Mouse (Mus musculus) forebrain, embryonic 16.5 days (tissue): Measurements from ENCODE around the gene Gjd2. TPM values are rescaled to one million over a fixed set of nuclear protein-coding genes. Genes with fewer than 3 reads are reported as not detected.
A peak's percentile ranks its signal among the peaks of the same experiment; 100 is the strongest.

ENCODE experiments used
- ATAC-seq: fragments of 200-750 bp; cut with Nextera tagmentation; 2 replicates; pipeline ENCODE4 v1.8.0; 2017; ENCODE audit warnings: mild to moderate bottlenecking, moderate library complexity
- H3K27ac ChIP-seq: fragments of 300-500 bp; sonication (generic); 2 replicates; pipeline ENCODE4 v1.5.1; 2014; ENCODE audit warnings: low read length, control low read depth
- H3K27me3 ChIP-seq: fragments of 300-500 bp; sonication (generic); replicated peaks from 2 replicates; pipeline ENCODE4 v1.6.1; 2014; ENCODE audit warnings: low read length; ENCODE audit not compliant: control insufficient read depth, insufficient read depth
- H3K36me3 ChIP-seq: fragments of 300-500 bp; sonication (generic); 2 replicates; pipeline ENCODE4 v1.6.1; 2014; ENCODE audit not compliant: control insufficient read depth, insufficient read depth
- H3K4me1 ChIP-seq: fragments of 300-500 bp; sonication (generic); replicated peaks from 2 replicates; pipeline ENCODE4 v1.6.1; 2014; ENCODE audit warnings: low read length; ENCODE audit not compliant: control insufficient read depth, insufficient read depth
- H3K4me2 ChIP-seq: fragments of 300-500 bp; sonication (generic); 2 replicates; pipeline ENCODE4 v1.6.1; 2014; ENCODE audit warnings: mild to moderate bottlenecking, low read length, control low read depth
- H3K4me3 ChIP-seq: fragments of 300-500 bp; sonication (generic); replicated peaks from 2 replicates; pipeline ENCODE4 v1.5.1; 2014; ENCODE audit warnings: mild to moderate bottlenecking, low read length, control low read depth
- H3K9ac ChIP-seq: fragments of 300-500 bp; sonication (generic); replicated peaks from 2 replicates; pipeline ENCODE4 v1.6.1; 2014; ENCODE audit warnings: low read depth, low read length, control low read depth
- H3K9me3 ChIP-seq: fragments of 300-500 bp; sonication (generic); 2 replicates; pipeline ENCODE4 v1.6.1; 2016; ENCODE audit warnings: low read length; ENCODE audit not compliant: control insufficient read depth
- WGBS: fragments of 180-500 bp; shearing (Covaris S2); extraction: QIAGEN DNeasy Blood & Tissue Kit; methylation state at CpG from one replicate; pipeline ENCODE4 v1.1.7; 2014; 5-methylcytosine and 5-hydroxymethylcytosine counted together
- polyA plus RNA-seq: library from polyadenylated mRNA; unstranded; fragments of >200 nt; fragmentation: Nextera tagmentation; extraction: Ambion mirVana; gene quantifications from 2 replicates; pipeline ENCODE4 v1.2.1, GENCODE M21; 2015

Gene Gjd2
- polyA plus RNA-seq, 1 experiment from 2014 or later = 6.6 TPM

DNA sequence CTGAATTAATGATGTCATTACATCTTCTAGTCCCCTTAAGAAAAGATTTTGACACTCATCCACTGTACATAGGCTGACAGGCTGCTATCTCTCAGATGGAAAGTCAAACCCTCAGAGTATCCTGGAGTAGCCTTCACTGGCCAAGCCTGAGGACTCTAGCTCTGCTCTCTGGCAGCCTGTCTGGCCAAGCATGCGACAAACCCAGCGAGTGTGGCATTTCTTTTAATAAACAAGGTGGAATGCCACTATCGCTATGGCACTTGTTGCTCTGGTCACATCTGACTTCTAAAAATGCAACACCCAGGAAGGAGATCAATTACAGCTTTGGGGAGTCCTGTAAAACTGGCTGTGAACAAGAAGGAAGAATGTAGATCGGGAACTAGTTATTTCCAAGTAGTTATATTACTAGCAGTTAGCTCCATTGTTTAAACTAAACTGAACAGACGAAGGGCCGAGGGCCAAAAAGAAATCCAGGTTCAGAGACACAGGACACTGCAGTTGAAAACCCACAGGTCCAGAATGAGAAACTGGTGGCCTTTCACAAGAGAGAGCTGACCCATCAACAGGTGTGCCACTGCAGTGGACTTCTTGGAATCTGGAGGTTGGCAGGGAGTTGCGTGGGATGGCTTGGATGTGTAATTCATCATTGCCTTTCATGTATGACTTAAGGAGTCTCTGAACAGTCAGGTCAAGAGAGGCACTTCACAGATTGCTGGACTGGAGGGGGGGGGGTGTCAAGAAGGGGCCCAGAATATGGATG lies 37.9 kb upstream of the Gjd2 start:
- Histone ChIP-seq H3K4me3 (no peak overlapping the region), H3K4me2 (no peak overlapping the region), H3K36me3 (no peaks in the 10 kb centered on the region), H3K4me1 (no peaks in the 10 kb centered on the region), H3K27ac (no peak overlapping the region), H3K27me3 (no peaks in the 10 kb centered on the region), H3K9me3 (no peaks in the 10 kb centered on the region), H3K9ac (no peak overlapping the region)
- ATAC-seq = no peak
- 92% methylated on average over 7 of the region's 7 CpGs for WGBS

GRCm38 (mm10) chr2:114050150-114050549 lies 36.7 kb upstream of the Gjd2 start:
- Histone ChIP-seq H3K36me3 (no peaks in the 10 kb centered on the region), H3K9ac (no peak overlapping the region), H3K27ac (no peak overlapping the region), H3K4me3 (no peak overlapping the region), H3K9me3 (no peaks in the 10 kb centered on the region), H3K27me3 (no peaks in the 10 kb centered on the region), H3K4me1 (no peaks in the 10 kb centered on the region), H3K4me2 (no peak overlapping the region)
- no peak for ATAC-seq
- WGBS = 94% methylated on average over 7 of the region's 7 CpGs

GRCm38 (mm10) chr2:114049372-114049771 lies 36.0 kb upstream of the Gjd2 start:
- Histone ChIP-seq H3K9ac (no peak overlapping the region), H3K9me3 (no peaks in the 10 kb centered on the region), H3K27ac (no peak overlapping the region), H3K4me2 (no peak overlapping the region), H3K36me3 (no peaks in the 10 kb centered on the region), H3K27me3 (no peaks in the 10 kb centered on the region), H3K4me3 (no peak overlapping the region), H3K4me1 (no peaks in the 10 kb centered on the region)
- no peak for ATAC-seq
- WGBS = 97% methylated on average over 7 of the region's 7 CpGs

DNA sequence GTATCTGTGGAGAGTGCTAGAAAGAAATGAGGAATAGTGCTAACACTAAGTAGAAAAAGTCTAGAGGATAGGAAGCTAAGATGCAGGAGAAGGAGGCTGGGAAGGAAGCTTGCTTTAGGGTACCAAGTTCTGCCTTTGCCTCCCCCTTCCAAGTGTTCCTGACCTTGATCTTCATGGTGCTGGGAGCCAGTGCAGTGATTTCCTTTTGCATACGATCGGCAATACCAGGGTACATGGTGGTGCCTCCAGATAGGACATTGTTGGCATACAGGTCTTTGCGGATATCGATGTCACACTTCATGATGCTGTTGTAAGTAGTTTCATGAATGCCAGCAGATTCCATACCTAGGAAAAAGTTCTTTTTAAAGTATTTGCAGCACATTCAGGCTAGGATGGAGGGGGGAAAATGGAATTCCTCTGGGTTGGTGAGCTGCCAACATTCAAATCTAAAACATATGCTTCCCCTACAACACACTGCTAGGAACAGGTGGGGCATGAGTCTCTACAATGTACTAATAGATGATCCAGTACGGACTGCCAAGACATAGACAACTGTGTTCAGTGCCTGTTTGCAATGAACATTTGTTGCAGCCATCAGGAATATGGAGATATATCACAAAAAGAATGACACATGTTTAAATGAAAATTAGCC lies 34.7 kb upstream of the Gjd2 start:
- Histone ChIP-seq H3K36me3 (no peaks in the 10 kb centered on the region), H3K4me1 (no peaks in the 10 kb centered on the region), H3K9me3 (no peaks in the 10 kb centered on the region), H3K4me2 (no peak overlapping the region), H3K27ac (no peak overlapping the region), H3K4me3 (no peak overlapping the region), H3K27me3 (no peaks in the 10 kb centered on the region), H3K9ac (no peak overlapping the region)
- peak; percentile 88 for ATAC-seq
- 86% methylated on average over 5 of the region's 5 CpGs for WGBS

DNA sequence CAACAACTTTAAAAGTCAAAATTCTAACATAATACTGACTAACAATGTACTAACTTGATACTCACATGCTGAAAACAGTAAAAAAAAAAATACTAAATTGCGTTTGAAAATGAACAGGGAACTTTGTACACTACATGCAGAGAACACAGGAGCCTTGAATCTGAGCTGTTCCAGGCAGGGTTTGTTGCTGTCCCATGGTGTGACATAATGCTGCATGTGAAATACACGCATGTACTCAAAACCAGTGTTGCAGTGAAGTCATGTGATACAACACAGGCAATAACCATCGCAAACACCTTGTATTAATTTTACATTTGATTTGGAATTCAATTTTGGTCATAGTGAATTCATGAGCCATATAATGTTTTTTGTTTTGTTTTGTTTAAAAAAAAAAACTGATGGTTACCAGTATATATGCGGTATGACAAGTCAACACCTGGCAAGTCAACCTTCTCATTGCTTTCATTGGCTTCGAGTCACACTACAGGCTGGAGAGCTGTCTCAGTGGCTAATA lies 32.8 kb upstream of the Gjd2 start:
- no peak for ATAC-seq
- Histone ChIP-seq H3K9ac (no peak overlapping the region), H3K9me3 (no peaks in the 10 kb centered on the region), H3K36me3 (no peaks in the 10 kb centered on the region), H3K4me1 (no peaks in the 10 kb centered on the region), H3K27ac (no peak overlapping the region), H3K4me3 (no peak overlapping the region), H3K4me2 (no peak overlapping the region), H3K27me3 (no peaks in the 10 kb centered on the region)
- WGBS = 93% methylated on average over 5 of the region's 5 CpGs

DNA sequence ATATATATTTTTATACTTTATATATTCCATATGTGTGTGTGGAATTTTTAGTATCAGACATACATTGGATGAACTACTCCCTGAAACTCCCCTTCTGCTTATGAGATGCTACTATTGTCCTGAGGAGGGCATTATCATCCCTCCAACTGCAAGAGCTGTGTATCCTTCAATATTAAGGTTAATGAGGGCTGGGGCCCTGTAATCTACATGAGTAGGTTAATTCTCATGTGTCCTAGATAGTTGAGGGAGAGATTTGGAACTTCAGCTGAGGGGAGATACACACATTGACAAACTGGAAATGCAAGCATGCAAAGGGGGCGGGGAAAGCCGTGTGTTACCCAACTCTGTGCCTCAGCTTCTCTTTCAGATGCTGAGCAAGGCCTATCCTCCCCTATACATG lies 24.5 kb upstream of the Gjd2 start:
- Histone ChIP-seq H3K9me3 (no peaks in the 10 kb centered on the region), H3K27me3 (no peaks in the 10 kb centered on the region), H3K4me3 (no peak overlapping the region), H3K27ac (no peak overlapping the region), H3K36me3 (no peaks in the 10 kb centered on the region), H3K9ac (no peak overlapping the region), H3K4me2 (no peak overlapping the region), H3K4me1 (no peaks in the 10 kb centered on the region)
- no peak for ATAC-seq
- 82% methylated on average over 2 of the region's 2 CpGs for WGBS

GRCm38 (mm10) chr2:114032259-114032658 lies 18.8 kb upstream of the Gjd2 start:
- H3K4me1 ChIP-seq = no peaks in the 10 kb centered on the region
- 64% methylated on average over 2 of the region's 2 CpGs for WGBS
- H3K27ac ChIP-seq = no peak overlapping the region
- H3K4me2 ChIP-seq = no peak overlapping the region
- no peak overlapping the region for H3K9ac ChIP-seq
- H3K4me3 ChIP-seq = no peak overlapping the region
- no peaks in the 10 kb centered on the region for H3K9me3 ChIP-seq
- ATAC-seq = no peak
- no peaks in the 10 kb centered on the region for H3K27me3 ChIP-seq
- H3K36me3 ChIP-seq = no peaks in the 10 kb centered on the region

DNA sequence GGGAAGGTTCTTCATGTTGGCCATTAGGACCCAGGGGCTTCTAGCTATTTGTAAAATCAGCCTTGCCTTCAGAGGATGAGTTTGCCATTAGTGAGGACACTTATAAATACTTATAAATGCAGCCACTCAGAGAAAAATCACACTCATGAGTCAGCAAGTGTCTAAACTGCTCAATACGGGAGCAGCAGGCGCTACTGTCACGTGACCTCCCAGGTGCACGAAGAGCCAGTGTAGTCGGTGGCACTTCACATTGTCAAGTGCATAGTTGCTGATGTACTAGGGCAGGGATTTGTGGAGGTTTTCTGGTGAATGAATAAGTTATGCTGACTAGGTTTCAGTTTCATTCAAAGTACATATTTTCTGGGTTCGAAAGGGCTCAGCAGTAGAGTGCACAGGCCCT lies 10.0 kb upstream of the Gjd2 start:
- Histone ChIP-seq H3K27me3 (no peaks in the 10 kb centered on the region), H3K36me3 (no peaks in the 10 kb centered on the region), H3K4me1 (peaks cover 4% of the 10 kb centered on the region; the same call in 1 of the 2 replicates), H3K4me3 (no peak overlapping the region), H3K9ac (no peak overlapping the region), H3K9me3 (no peaks in the 10 kb centered on the region), H3K27ac (no peak overlapping the region), H3K4me2 (no peak overlapping the region)
- no peak for ATAC-seq
- 89% methylated on average over 6 of the region's 6 CpGs for whole genome bisulfite sequencing

DNA sequence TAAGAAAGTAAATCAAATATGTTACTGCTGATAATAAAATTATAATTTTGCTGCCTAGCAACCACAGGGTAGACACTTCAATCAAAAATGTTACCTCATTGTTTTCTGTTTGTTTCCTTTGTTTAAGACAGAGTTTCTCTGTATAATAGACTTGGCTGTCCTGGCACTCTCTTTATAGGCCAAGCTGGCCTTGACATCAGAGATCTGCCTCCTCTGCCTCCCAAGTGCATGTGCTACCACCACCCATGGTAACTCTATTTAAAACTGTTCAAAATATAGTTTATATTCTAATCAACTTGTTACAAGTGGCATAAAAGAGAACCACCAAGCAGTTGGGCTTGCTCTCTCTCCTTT lies 6.8 kb upstream of the Gjd2 start:
- Histone ChIP-seq H3K9ac (no peak overlapping the region), H3K36me3 (no peaks in the 10 kb centered on the region), H3K9me3 (no peaks in the 10 kb centered on the region), H3K27ac (no peak overlapping the region), H3K27me3 (no peaks in the 10 kb centered on the region), H3K4me3 (no peak overlapping the region), H3K4me2 (no peak overlapping the region), H3K4me1 (peaks cover 8% of the 10 kb centered on the region; the same call in 1 of the 2 replicates)
- ATAC-seq = peak; percentile 54
